In the genomic region with DNA sequence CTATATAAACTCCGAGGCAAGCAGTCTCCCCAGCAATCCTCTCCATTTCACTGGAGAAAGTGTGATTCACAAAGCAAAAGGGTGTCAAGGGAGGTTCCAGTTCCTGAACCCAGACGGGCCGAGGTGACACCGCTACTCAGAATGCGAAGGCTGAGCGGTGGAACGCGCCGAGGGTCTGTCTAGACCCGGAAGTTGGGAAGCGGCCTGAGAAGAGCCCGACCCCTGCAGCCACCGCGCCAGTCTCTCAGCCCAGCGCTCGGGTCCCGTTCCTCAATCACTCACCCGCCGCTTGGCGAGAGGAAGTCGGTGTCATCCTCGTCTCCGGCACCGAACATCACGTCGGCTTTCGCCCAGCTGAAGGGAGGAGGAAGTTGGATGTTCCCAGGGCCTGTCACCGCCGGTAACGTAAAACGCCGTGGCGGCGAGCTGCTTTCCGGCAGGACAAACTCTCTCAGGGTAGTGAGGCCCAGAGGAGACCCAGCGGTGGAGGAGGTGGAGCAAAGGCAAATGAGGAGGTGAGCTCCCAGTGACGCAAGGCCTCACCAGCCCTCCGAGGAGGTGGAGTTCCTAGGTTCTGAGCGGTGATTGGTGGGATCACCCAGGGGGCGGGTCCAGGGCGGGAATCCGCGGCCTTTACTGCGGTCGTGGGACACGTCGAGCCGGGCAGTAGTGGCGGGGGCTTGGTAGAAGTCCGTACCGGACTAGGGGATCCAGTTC, we compare ENCODE assay signal across 1 mouse cellular context.
TF ChIP-seq lines count a peak whose summit lies in the region.

A gene (minus strand): TSS at position 461 of the 717 bp plus-strand sequence.
A gene (plus strand): TSS at position 640 of the 717 bp plus-strand sequence.

TF ChIP-seq in MEL, 35 proteins besides CTCF, POLR2A, EP300 and RAD21 (continued from another document):
- TF ChIP-seq MYB (IDR thresholded peaks at IDR 0.05; ENCODE audit: low read depth, low read length) (no peak), NRF1 (IDR thresholded peaks at IDR 0.05; ENCODE audit: insufficient read depth, low read depth, low read length, poor library complexity, severe bottlenecking) (no peak), POLR2AphosphoS5 (IDR thresholded peaks at IDR 0.05; ENCODE audit: borderline replicate concordance, low read depth, low read length) (no peak), MXI1 (IDR thresholded peaks at IDR 0.05; ENCODE audit: low read depth, low read length) (no peak; the same call in none of the 2 replicates), NELFE (IDR thresholded peaks at IDR 0.05; ENCODE audit: low read depth, low read length) (peak; percentile 87), SIN3A (IDR thresholded peaks at IDR 0.05; ENCODE audit: low read length) (peak; percentile 95), TAL1 (IDR thresholded peaks at IDR 0.05; ENCODE audit: low read length) (no peak), JUND (IDR thresholded peaks at IDR 0.05; ENCODE audit: low read depth, low read length) (no peak), MAFK (IDR thresholded peaks at IDR 0.05; ENCODE audit: borderline replicate concordance, low read depth, low read length) (no peak), HCFC1 (IDR thresholded peaks at IDR 0.05; ENCODE audit: low read depth, low read length) (peak; percentile 89), CHD2 (IDR thresholded peaks at IDR 0.05; ENCODE audit: low read length) (no peak), BHLHE40 (IDR thresholded peaks at IDR 0.05; ENCODE audit: borderline replicate concordance, low read depth, low read length) (no peak), ZC3H11A (IDR thresholded peaks at IDR 0.05; ENCODE audit: low read depth, low read length) (no peak), MAX (IDR thresholded peaks at IDR 0.05; ENCODE audit: low read length) (no peak), MYC (IDR thresholded peaks at IDR 0.05; ENCODE audit: low read depth, low read length) (no peak), ZNF384 (IDR thresholded peaks at IDR 0.05; ENCODE audit: low read depth, low read length) (no peak), SMC3 (IDR thresholded peaks at IDR 0.05; ENCODE audit: low read depth, low read length) (no peak), TBP (IDR thresholded peaks at IDR 0.05; ENCODE audit: low read depth, low read length) (peak; percentile 82), UBTF (IDR thresholded peaks at IDR 0.05; ENCODE audit: borderline replicate concordance, insufficient read depth, low read depth, low read length) (no peak), KAT2A (conservative IDR thresholded peaks at IDR 0.05; ENCODE audit: low read depth, low read length) (peak; percentile 79)
TF ChIP-seq in MEL: peak in this region for 9.
